Mouse (Mus musculus) stomach, embryonic 14.5 days (tissue): ENCODE measurements around the gene Pld4. TPM values are rescaled to one million over a fixed set of nuclear protein-coding genes. Genes with fewer than 3 reads are reported as not detected.

Source experiments
- ATAC-seq: fragments of 200-750 bp; cut with Nextera tagmentation; 2 replicates; pipeline ENCODE4 v1.8.0; 2017; ENCODE audit warnings: low read depth, moderate TSS enrichment; ENCODE audit not compliant: insufficient number of reproducible peaks, insufficient read depth, low FRiP score
- H3K27ac ChIP-seq: fragments of 300-500 bp; sonication (generic); 2 replicates; pipeline ENCODE4 v1.5.1; 2014; ENCODE audit warnings: mild to moderate bottlenecking, low read length, moderate library complexity, mixed read lengths
- H3K27me3 ChIP-seq: fragments of 300-500 bp; sonication (generic); 2 replicates; pipeline ENCODE4 v1.6.1; 2014; ENCODE audit warnings: low read length, control low read depth, mixed read lengths; ENCODE audit not compliant: control insufficient read depth, insufficient read depth
- H3K36me3 ChIP-seq: fragments of 300-500 bp; sonication (generic); 2 replicates; pipeline ENCODE4 v1.6.1; 2014; ENCODE audit warnings: mild to moderate bottlenecking, control low read depth, low read length, moderate library complexity, mixed read lengths; ENCODE audit not compliant: control insufficient read depth, insufficient read depth
- H3K4me1 ChIP-seq: fragments of 300-500 bp; sonication (generic); 2 replicates; pipeline ENCODE4 v1.6.1; 2014; ENCODE audit warnings: low read length, control low read depth, mixed read lengths; ENCODE audit not compliant: control insufficient read depth, insufficient read depth
- H3K4me2 ChIP-seq: fragments of 300-500 bp; sonication (generic); replicated peaks from 2 replicates; pipeline ENCODE4 v1.6.1; 2014; ENCODE audit warnings: low read depth, low read length, control low read depth
- H3K4me3 ChIP-seq: fragments of 300-500 bp; sonication (generic); 2 replicates; pipeline ENCODE4 v1.5.1; 2014; ENCODE audit warnings: low read depth, low read length, control low read depth
- H3K9ac ChIP-seq: fragments of 300-500 bp; sonication (generic); replicated peaks from 2 replicates; pipeline ENCODE4 v1.6.1; 2014; ENCODE audit warnings: low read depth, mild to moderate bottlenecking, control low read depth, low read length, moderate library complexity, mixed read lengths
- H3K9me3 ChIP-seq: fragments of 300-500 bp; sonication (generic); 2 replicates; pipeline ENCODE4 v1.6.1; 2016; ENCODE audit warnings: low read depth, low read length, control low read depth; ENCODE audit not compliant: control insufficient read depth
- WGBS: fragments of 180-500 bp; shearing (Covaris S2); extraction: QIAGEN DNeasy Blood & Tissue Kit; methylation state at CpG from one replicate; pipeline ENCODE4 v1.1.7; 2014; 5-methylcytosine and 5-hydroxymethylcytosine counted together
- polyA plus RNA-seq: library from polyadenylated mRNA; unstranded; fragments of >200 nt; fragmentation: Nextera tagmentation; extraction: Ambion mirVana; gene quantifications from 2 replicates; pipeline ENCODE4 v1.2.1, GENCODE M21; 2014

The Pld4 gene
- polyA plus RNA-seq, 1 experiment from 2014 or later = 13.3 TPM

GRCm38 (mm10) chr12:112806044-112806443 is 45.6 kb downstream of the Pld4 start:
- WGBS = 63% methylated on average over 6 of the region's 6 CpGs
- Histone ChIP-seq H3K4me2 (no peak overlapping the region), H3K4me3 (no peak overlapping the region), H3K36me3 (no peaks in the 10 kb centered on the region), H3K27me3 (0 out of 2 replicates have a peak, but pooled peaks cover 6% of the 10 kb centered on the region), H3K4me1 (peaks cover 15% of the 10 kb centered on the region; the same call in 1 of the 2 replicates), H3K27ac (no peak overlapping the region), H3K9me3 (no peaks in the 10 kb centered on the region), H3K9ac (no peak overlapping the region)
- ATAC-seq = no peak

- no peaks in the 10 kb centered on the region for H3K9me3 ChIP-seq
- 79% methylated on average over 4 of the region's 4 CpGs for WGBS
- no peak overlapping the region for H3K27ac ChIP-seq
Observed at GRCm38 (mm10) chr12:112807796-112808195, 47.3 kb downstream of the Pld4 start.

GRCm38 (mm10) chr12:112808212-112808586 is 47.7 kb downstream of the Pld4 start:
- Histone ChIP-seq H3K36me3 (no peaks in the 10 kb centered on the region), H3K27ac (no peak overlapping the region), H3K9ac (0 out of 2 replicates have a peak overlapping the region, but pooled peaks have one; percentile 6), H3K4me2 (peak overlapping the region; percentile 91), H3K4me1 (peaks cover 9% of the 10 kb centered on the region; the same call in 1 of the 2 replicates), H3K9me3 (no peaks in the 10 kb centered on the region), H3K4me3 (peak overlapping the region; percentile 54), H3K27me3 (no peaks in the 10 kb centered on the region)
- WGBS = 67% methylated on average over 5 of the region's 5 CpGs
- ATAC-seq = no peak

More at GRCm38 (mm10) chr12:112807796-112808195, 47.3 kb downstream of the Pld4 start:
- Histone ChIP-seq H3K4me2 (no peak overlapping the region), H3K4me3 (no peak overlapping the region), H3K4me1 (peaks cover 9% of the 10 kb centered on the region; the same call in 1 of the 2 replicates), H3K36me3 (no peaks in the 10 kb centered on the region), H3K9ac (no peak overlapping the region), H3K27me3 (no peaks in the 10 kb centered on the region)
- no peak for ATAC-seq

- ATAC-seq = peak; percentile 89
- peak within 1 kb of the TSS; percentile 33; the same call in 1 of the 2 replicates for H3K9ac ChIP-seq
- 0 out of 2 replicates have a peak within 1 kb of the TSS, but pooled peaks have one; percentile 3 for H3K27ac ChIP-seq
- no peaks in the 10 kb centered on the region for H3K27me3 ChIP-seq
- WGBS = 1% methylated on average over 64 of the region's 64 CpGs
- H3K4me2 ChIP-seq = peak within 1 kb of the TSS; percentile 91
- peak within 1 kb of the TSS; percentile 54 for H3K4me3 ChIP-seq
- peaks cover 9% of the 10 kb centered on the region; the same call in 1 of the 2 replicates for H3K4me1 ChIP-seq
- no peaks in the 10 kb centered on the region for H3K9me3 ChIP-seq
- H3K36me3 ChIP-seq = no peaks in the 10 kb centered on the region
Observed at GRCm38 (mm10) chr12:112808587-112809364, 48.3 kb downstream of the Pld4 start, which contains the start of gene Clba1. Gene Clba1 (plus strand): TSS chr12:112808937.

- no peak for ATAC-seq
- Histone ChIP-seq H3K4me2 (peak overlapping the region; percentile 91), H3K9ac (no peak overlapping the region), H3K4me3 (peak overlapping the region; percentile 54), H3K9me3 (no peaks in the 10 kb centered on the region), H3K36me3 (no peaks in the 10 kb centered on the region; the same call in 1 of the 2 replicates), H3K27ac (no peak overlapping the region), H3K27me3 (no peaks in the 10 kb centered on the region), H3K4me1 (peaks cover 9% of the 10 kb centered on the region; the same call in 1 of the 2 replicates)
- 15% methylated on average over 8 of the region's 8 CpGs for WGBS
Observed at GRCm38 (mm10) chr12:112809641-112810040, 49.2 kb downstream of the Pld4 start.

GRCm38 (mm10) chr12:112810092-112810885 is 49.8 kb downstream of the Pld4 start:
- ATAC-seq = no peak
- Histone ChIP-seq H3K4me1 (peaks cover 9% of the 10 kb centered on the region; the same call in 1 of the 2 replicates), H3K4me2 (peak overlapping the region; percentile 91; the same call in 1 of the 2 replicates), H3K4me3 (no peak overlapping the region), H3K36me3 (no peaks in the 10 kb centered on the region; the same call in 1 of the 2 replicates), H3K9ac (no peak overlapping the region), H3K9me3 (no peaks in the 10 kb centered on the region), H3K27me3 (no peaks in the 10 kb centered on the region), H3K27ac (no peak overlapping the region)
- WGBS = 60% methylated on average over 19 of the region's 19 CpGs

GRCm38 (mm10) chr12:112813370-112813769 is 52.9 kb downstream of the Pld4 start:
- peaks cover 7% of the 10 kb centered on the region; the same call in 1 of the 2 replicates for H3K4me1 ChIP-seq
- H3K27ac ChIP-seq = no peak overlapping the region
- WGBS = 89% methylated on average over 7 of the region's 7 CpGs
- H3K4me2 ChIP-seq = no peak overlapping the region
- no peaks in the 10 kb centered on the region for H3K27me3 ChIP-seq
- H3K4me3 ChIP-seq = no peak overlapping the region
- H3K9me3 ChIP-seq = no peaks in the 10 kb centered on the region
- no peak overlapping the region for H3K9ac ChIP-seq
- no peak for ATAC-seq
- peaks cover 15% of the 10 kb centered on the region for H3K36me3 ChIP-seq
